ENCODE assay signal across 9 mouse cellular contexts in the genomic region with DNA sequence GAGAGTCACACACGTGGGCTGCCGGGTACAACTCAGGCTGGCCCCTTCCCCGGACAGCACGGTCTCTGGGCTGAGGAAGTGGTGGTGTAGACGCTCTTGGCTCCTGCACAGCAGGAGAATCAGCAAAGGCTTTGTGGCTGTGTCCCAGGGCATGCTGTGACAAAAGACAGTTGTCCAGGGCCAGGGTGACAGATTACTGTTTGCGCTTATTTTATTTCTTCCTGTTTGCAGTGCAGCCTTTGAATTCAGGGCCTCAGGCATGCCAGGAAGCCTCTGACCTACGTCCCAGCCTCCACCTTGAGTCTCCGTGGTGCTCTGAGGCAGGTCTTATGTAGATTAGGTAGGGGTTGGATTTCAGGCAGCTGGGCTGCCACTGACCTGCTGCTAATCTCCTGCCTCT. TPM values are rescaled to one million over a fixed set of nuclear protein-coding genes. Genes with fewer than 3 reads are reported as not detected.
DNase-seq lines count a peak whose midpoint lies in the region; ATAC-seq and TF ChIP-seq lines count a peak whose summit lies in the region.
"Had no signal": no experiment of that assay in that cellular context is flagged by ENCODE, and none has a peak within 500 bp of the region (broad histone marks: within the 10 kb centered on the region; RNA-seq: fewer than 3 reads in every experiment).

No protein-coding gene starts in this region.

- no peak for TF ChIP-seq CTCF in hindbrain, postnatal 0 days (IDR thresholded peaks at IDR 0.05; ENCODE audit: low read depth)

- no peak overlapping the region for H3K9ac ChIP-seq in hindbrain, embryonic 15.5 days
- no peak overlapping the region for H3K9ac ChIP-seq in hindbrain, embryonic 13.5 days
- no peak overlapping the region for H3K9ac ChIP-seq in hindbrain, postnatal 0 days (replicated peaks; ENCODE audit: low read length)
- H3K9ac ChIP-seq: midbrain, embryonic 12.5 days had no signal

- H3K4me1 ChIP-seq in hindbrain, embryonic 15.5 days (replicated peaks) = peaks cover 9% of the 10 kb centered on the region; the same call in 1 of the 2 replicates
- peaks cover 5% of the 10 kb centered on the region; the same call in 1 of the 2 replicates for H3K4me1 ChIP-seq in hindbrain, embryonic 13.5 days (replicated peaks)
- no peaks in the 10 kb centered on the region for H3K4me1 ChIP-seq in hindbrain, postnatal 0 days (ENCODE audit: insufficient read depth, low read length)

- H3K27ac ChIP-seq in hindbrain, embryonic 15.5 days (replicated peaks) = no peak overlapping the region
- no peak overlapping the region for H3K27ac ChIP-seq in hindbrain, embryonic 13.5 days
- no peak overlapping the region for H3K27ac ChIP-seq in hindbrain, postnatal 0 days
- H3K27ac ChIP-seq: midbrain, embryonic 12.5 days had no signal

- no peak overlapping the region for H3K4me3 ChIP-seq in hindbrain, embryonic 15.5 days
- no peak overlapping the region for H3K4me3 ChIP-seq in hindbrain, embryonic 13.5 days
- no peak overlapping the region for H3K4me3 ChIP-seq in hindbrain, postnatal 0 days (ENCODE audit: low read length)
- H3K4me3 ChIP-seq: midbrain, embryonic 12.5 days had no signal

- WGBS in hindbrain, embryonic 15.5 days = 15% methylated on average over 8 of the region's 8 CpGs
- 18% methylated on average over 8 of the region's 8 CpGs for WGBS in hindbrain, embryonic 13.5 days
- WGBS in hindbrain, postnatal 0 days = 25% methylated on average over 8 of the region's 8 CpGs

- no peaks in the 10 kb centered on the region for H3K9me3 ChIP-seq in hindbrain, embryonic 15.5 days
- H3K9me3 ChIP-seq in hindbrain, embryonic 13.5 days = peaks cover 4% of the 10 kb centered on the region; the same call in 1 of the 2 replicates
- H3K9me3 ChIP-seq in hindbrain, postnatal 0 days (ENCODE audit: low read length) = no peaks in the 10 kb centered on the region

- H3K36me3 ChIP-seq in hindbrain, embryonic 15.5 days = no peaks in the 10 kb centered on the region
- no peaks in the 10 kb centered on the region for H3K36me3 ChIP-seq in hindbrain, embryonic 13.5 days
- no peaks in the 10 kb centered on the region for H3K36me3 ChIP-seq in hindbrain, postnatal 0 days (ENCODE audit: insufficient read depth, low read length)
- H3K36me3 ChIP-seq: midbrain, embryonic 12.5 days had no signal

- 0 out of 2 replicates have a peak, but pooled peaks have one; percentile 48 for ATAC-seq in hindbrain, embryonic 15.5 days (ENCODE audit: low FRiP score, low read depth)
- ATAC-seq in hindbrain, embryonic 13.5 days (ENCODE audit: low FRiP score) = no peak
- peak; percentile 26; the same call in 1 of the 2 replicates for ATAC-seq in megakaryocyte-erythroid progenitor cell, adult 5-6 weeks (replicated peaks; ENCODE audit: low FRiP score, low TSS enrichment, poor library complexity, severe bottlenecking)
- no peak for ATAC-seq in erythroid progenitor cell, adult 5-6 weeks (replicated peaks; ENCODE audit: low FRiP score, poor library complexity, severe bottlenecking)
- ATAC-seq in hindbrain, postnatal 0 days = no peak

- H3K4me2 ChIP-seq in hindbrain, embryonic 15.5 days = no peak overlapping the region
- H3K4me2 ChIP-seq in hindbrain, embryonic 13.5 days = no peak overlapping the region
- H3K4me2 ChIP-seq in hindbrain, postnatal 0 days (ENCODE audit: low read depth, low read length) = no peak overlapping the region
- H3K4me2 ChIP-seq: midbrain, embryonic 12.5 days had no signal

- DNase-seq in ZHBTc4 (ENCODE audit: low read depth, low spot score) = peak; percentile 25
- peak; percentile 59 for DNase-seq in kidney, adult 9 months
- DNase-seq in retina, postnatal 1 day = no peak
- DNase-seq in hindbrain, postnatal 0 days (ENCODE audit: low spot score) = no peak

- H3K27me3 ChIP-seq in hindbrain, embryonic 15.5 days = peaks cover 5% of the 10 kb centered on the region
- H3K27me3 ChIP-seq in hindbrain, embryonic 13.5 days = peaks cover 7% of the 10 kb centered on the region; the same call in 1 of the 2 replicates
- no peaks in the 10 kb centered on the region for H3K27me3 ChIP-seq in hindbrain, postnatal 0 days (ENCODE audit: insufficient read depth, low read length)
- H3K27me3 ChIP-seq: midbrain, embryonic 12.5 days had no signal

RNA-seq across cellular contexts. Expression of gene Zfp36l2, which starts 10.3 kb away (rescaled TPM):
- polyA plus RNA-seq in hindbrain, embryonic 15.5 days (2015; fragmentation: Nextera tagmentation; extraction: Ambion mirVana) = 5.1 and 5.3 TPM in 2 replicates
- polyA plus RNA-seq in hindbrain, embryonic 13.5 days (2015; fragmentation: Nextera tagmentation; extraction: Ambion mirVana) = 5.1 and 5.2 TPM in 2 replicates
- total RNA-seq in megakaryocyte-erythroid progenitor cell, adult 5-6 weeks (2014; fragmentation: Nextera tagmentation) = 136 and 142 TPM in 2 replicates
- 97.7 and 143 TPM in 2 replicates for total RNA-seq in megakaryocyte-erythroid progenitor cell, adult 5-6 weeks (2017)
- total RNA-seq in erythroid progenitor cell, adult 5-6 weeks (2015; ENCODE audit: low replicate concordance) = 38.2 and 62.0 TPM in 2 replicates
- total RNA-seq in erythroid progenitor cell, adult 5-6 weeks (2017; ENCODE audit: low replicate concordance) = 21.8 and 22.3 TPM in 2 replicates
- 13.3 and 16.7 TPM in 2 replicates for total RNA-seq in hindbrain, postnatal 0 days (2014; rRNA removed)
- 5.4 and 5.5 TPM in 2 replicates for polyA plus RNA-seq in hindbrain, postnatal 0 days (2015; fragmentation: Nextera tagmentation; extraction: Ambion mirVana)

Comparison
In these comparisons a context has a peak if more than half of its experiments do, and no peak if none do; other contexts are left out.
1. ATAC-seq: peak in hindbrain, embryonic 15.5 days (single experiment) and megakaryocyte-erythroid progenitor cell, adult 5-6 weeks (single experiment); none in hindbrain, embryonic 13.5 days (single experiment), erythroid progenitor cell, adult 5-6 weeks (single experiment) and hindbrain, postnatal 0 days (single experiment).
2. DNase-seq: peak in ZHBTc4 (single experiment) and kidney, adult 9 months (single experiment); none in retina, postnatal 1 day (single experiment) and hindbrain, postnatal 0 days (single experiment).